Mouse (Mus musculus) c-Kit-positive CD71-negative TER-119-negative erythroid progenitor cells, embryonic 14.5 days (primary cell): Measurements from ENCODE around the gene Iqsec3.

Source experiments
- DNase-seq: peaks from one replicate; pipeline ENCODE4 v3.0.0-alpha.2; 2013; ENCODE audit warnings: low read depth

The Iqsec3 gene

DNA sequence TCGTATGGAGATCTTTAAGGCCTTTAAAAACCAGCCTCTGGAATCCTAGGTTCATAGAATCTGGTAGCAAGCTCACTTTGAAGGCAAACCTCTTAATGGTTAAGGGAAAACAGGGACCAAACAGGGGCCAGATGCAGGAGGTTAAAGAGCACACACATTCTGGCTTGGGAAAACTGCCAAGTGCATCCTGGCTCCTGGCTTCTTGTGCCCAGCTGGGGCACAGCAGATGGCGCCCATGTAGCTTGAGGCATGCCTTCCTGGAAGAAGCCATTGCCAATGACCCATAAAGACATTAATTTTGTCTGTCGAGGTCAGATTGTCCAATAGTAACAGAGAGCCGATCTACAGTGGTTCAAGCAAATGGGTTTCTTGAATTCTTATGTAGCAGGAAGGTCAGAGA, 109.5 kb downstream of the Iqsec3 start:
- DNase-seq = no peak

DNA sequence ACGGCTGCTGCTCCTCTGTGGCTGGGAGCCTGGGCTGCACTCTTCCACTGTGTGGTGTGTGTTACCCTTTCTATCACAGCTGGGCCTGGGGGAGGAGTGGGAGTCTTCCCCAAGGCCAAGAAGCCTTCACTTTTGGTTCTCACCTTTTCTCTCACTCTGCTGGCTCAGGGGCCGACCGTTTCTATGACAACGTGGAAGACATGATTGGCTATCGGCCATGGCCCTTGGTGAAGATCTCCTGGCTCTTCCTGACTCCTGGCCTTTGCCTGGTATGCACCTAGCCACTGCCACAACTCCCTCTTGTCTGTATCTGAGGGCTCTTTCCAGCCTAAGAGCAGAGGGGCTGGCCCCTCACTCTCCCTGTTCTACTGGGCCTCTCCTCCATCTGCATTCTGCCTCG, 110.4 kb downstream of the Iqsec3 start:
- DNase-seq = no peak

DNA sequence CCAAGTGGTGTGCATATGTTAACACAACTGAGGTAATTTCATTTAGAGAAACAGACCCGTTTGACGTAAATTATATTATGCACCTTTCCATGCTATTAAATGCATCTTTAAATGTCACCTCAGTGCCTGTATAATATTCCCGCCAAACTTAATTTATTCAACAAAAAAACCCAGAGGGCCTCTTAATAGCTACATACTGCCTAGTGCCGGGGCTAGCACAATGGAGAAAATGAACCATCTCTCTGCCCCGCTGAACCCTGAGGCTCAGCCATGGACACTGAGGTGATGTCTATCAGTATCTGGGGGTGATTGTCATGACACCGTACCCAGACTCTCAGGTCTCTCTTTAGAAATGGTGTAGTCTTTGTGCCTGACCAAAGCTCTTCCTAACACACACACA, 116.2 kb downstream of the Iqsec3 start:
- DNase-seq = no peak

DNA sequence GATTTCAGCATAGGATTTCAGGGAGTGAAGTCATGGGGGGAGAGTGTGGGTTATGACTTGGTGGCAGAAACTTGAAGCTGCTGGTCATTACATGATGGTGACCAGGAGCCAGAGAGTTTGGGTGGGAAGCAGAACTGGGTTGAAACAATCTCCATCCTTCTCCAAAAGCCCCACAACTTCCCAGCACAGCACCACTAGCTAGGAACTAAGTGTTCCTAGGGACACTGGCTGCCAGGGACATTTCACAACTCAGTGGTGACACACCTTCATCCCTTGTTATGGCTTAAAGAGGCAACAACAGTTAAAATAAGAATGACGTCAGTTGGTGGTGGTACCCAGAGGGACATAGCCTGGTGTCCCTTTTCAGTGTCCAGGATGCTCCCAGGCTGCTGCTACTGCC, 117.4 kb downstream of the Iqsec3 start:
- no peak for DNase-seq

DNA sequence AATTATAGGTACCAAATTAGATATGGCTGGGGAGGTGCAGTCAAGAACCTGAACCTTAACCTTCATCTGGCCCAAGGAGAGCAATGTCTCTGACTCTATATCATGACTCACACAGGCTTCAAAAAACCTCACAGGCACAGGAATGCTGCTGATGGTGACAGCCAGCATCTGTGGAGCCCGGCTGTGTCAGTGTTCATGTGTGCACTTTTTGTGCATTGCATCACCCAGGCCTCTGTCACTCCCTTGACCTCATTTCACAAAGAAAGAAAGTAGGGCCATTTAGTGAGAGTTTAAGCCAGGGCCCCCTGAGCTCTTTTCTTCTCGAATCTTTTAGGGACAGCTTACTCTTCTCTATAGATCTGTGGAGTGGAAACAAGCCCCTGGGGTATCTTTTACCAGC, 121.2 kb downstream of the Iqsec3 start:
- no peak for DNase-seq

DNA sequence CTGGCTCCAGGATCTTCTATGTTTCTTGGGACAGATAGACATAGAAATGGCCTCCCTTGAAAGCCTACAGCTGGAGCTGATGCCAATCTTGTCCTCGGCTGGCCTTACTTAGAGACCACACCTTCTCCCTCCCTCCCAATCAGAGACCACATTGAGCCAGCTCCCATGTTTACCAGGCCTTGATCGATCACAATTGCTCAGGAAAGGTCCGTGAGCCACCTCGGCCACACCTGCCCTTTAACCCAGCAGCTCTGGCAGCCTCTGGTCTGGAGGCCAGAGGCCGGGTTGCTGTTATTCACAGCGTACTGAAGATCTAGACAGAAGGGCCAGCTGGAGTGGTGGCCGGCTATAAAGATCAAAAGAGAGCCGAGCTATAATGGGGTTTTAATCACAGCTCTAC, 127.0 kb downstream of the Iqsec3 start:
- DNase-seq = no peak

DNA sequence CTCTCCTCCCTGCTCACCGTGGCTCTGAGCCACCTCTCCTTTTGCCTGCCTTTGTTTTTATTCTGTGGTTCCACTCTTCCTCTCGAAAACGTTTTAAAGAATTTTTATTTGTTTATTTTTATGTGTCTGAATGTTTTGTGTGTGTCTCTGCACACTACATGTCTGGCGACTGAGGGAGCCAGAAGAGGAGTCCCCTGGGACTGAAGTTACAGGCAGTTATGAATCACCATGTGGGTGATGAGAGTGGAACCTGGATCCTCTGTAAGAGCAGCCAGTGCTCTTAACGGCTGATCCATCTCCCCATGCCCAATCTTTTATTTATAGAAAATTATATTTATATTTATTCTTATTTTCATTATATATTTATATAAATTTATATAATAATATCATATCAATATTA, 129.1 kb downstream of the Iqsec3 start:
- no peak for DNase-seq

DNA sequence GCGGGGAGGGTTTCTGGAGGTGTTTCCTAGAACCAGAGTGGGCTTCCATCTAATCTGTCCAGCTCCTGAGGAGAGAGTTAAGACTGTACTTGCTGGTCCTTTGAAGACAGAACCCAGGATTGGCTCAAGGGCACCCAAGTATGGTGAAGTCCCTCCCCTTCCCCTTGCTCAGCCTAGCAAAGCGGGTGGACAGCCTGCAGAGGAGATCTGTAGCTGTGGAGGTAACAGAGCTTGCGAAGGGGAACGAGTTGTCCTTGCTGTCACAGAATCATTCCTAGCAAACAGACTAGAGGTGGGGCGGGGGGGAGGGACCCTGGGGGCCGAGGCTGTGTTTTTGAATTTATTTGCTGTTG, 129.7 kb downstream of the Iqsec3 start:
- DNase-seq = no peak

DNA sequence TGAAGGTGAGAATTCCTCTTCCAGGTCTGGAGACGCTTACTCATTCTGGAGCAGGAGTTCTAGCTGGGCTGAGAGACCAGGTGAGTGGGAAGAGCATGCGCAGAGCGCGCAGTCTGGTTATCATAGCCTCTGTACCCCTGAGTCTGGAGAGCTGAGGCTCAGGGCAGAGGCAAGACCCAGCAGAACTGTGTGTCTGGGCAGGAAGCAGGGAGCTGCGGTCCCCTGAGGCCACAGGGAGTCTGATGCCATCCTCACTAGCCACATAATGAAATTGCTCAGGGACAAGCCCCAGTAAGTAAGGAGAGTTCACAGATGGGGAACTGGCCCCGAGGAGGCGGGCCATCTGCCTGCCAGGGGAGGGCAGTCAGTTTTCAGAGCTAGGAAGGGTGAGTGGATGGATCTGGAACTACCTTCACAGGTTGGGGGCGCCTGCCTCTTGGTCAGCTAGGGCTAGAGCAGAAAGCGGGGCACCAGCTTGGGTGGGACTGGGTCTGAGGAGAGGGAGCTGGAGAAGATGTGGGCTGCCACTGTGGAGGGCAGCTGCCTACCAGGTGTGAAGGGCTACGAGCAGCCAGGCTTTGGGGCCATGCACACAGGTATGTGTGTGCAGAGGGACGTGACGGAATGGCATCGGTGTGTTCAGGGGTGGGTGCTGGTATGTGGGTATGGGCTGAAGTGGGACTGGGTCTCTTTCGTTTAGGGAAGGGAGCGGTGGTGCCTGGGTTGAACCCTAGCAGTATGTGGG, 130.3 kb downstream of the Iqsec3 start, which contains the start of gene Slc6a12:
Slc6a12 (plus strand) TSS at position 51 of the 745 bp plus-strand sequence.
- DNase-seq = no peak

DNA sequence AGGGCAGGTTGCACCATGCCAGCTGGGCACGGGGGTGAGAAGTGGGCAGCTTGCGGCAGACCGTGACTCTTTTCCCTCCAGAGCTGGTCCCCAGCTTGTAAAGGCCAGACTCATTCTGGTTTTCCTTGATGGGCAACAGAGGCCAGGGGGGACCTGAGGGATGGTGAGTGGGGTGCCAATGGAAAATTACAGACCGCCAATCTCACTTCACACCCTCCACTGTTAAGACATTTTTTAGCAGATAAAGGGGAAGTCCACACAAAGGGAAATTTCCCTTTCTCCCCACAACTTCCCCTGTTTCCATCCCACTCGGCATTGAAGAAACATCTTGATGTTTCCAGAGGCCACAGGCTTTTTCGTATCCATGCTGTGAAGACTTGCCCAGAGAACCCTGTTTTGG, 131.8 kb downstream of the Iqsec3 start:
- no peak for DNase-seq

DNA sequence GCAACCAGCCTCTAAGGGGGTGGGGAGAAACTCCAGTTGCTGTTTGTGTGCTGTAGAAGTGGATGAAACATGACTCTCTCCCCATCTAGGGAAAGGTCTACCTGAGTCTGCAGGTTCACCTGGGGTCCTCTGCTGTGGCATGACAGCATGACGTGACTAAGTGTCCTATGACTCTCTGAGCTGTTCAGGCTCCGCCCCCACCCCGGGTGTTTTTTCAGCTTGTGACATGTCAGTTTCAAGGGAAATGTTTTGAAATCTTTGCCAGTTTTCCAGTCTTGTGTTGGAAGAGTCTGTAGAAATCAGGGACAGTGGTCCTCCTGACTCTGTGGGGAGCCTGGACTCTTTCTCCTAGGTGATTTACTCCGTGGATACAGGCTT, 135.0 kb downstream of the Iqsec3 start:
- DNase-seq = no peak

DNA sequence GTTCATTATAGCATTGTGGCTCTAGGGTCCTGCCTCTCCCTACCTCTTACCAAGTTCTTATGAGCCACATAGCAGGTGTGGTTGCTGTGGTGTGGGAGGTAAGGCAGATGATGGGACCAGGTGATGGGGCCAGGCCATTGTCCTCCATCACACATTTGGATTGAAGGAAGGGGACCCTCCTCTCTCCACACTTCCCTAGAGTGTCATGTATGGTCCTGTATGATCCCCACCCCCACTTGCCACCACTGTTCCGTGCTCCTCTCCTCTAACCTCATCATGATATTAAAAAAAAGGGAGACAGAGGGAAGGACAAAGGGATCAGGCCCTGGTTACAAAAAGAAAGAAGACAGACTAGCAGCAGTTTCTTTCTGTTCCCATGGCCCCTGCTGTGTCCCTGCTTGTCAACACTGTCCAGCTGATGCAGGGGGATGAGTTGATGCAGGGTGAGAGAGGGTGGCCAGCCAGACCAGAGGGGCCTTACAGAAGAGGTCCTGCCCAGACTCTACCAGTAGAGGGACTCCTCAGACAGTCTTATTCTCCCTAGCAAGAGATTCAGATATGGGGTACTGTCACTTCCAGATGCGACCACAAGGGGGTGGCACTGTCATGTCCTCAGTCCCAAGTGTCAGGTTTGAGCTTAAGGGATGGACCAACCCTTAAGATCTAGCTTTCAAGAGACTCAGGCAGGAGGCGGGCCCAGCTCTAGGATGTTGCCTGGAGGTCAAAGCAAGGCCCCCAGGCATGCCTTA, 135.5 kb downstream of the Iqsec3 start:
- DNase-seq = peak; percentile 87

DNA sequence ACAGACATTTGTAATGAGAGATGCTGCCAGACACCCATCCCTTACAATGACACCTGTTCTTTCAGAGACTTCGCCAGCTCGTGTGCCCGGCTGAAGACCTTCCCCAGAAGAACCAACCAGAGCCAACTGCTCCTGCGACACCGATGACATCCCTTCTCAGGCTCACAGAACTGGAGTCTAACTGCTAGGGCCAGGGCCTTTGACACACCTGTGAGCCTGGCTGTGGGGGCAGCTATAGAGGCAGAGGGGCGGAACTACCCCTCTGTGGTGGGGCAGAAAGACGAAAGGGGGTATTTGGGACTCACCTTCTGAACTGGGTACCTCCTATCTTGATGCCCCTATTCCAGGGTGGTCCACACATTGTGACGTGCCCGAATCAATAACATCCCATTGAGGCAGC, 136.2 kb downstream of the Iqsec3 start:
- no peak for DNase-seq

DNA sequence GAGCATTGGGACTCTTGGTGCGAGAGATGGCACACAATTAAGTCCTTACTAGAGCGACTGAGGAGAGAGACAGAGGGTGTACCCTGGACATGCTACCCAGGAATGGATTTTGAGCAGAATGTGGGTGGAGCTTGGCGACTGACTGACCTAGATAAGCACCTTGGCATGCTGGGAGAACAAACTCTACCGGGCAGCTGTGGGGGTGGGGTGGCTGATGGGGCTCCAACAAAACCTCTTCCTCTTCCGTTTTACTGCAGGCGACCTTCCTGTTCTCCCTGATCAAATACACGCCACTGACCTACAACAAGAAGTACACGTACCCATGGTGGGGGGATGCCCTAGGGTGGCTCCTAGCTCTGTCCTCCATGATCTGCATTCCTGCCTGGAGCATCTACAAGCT, 136.9 kb downstream of the Iqsec3 start:
- DNase-seq = no peak

DNA sequence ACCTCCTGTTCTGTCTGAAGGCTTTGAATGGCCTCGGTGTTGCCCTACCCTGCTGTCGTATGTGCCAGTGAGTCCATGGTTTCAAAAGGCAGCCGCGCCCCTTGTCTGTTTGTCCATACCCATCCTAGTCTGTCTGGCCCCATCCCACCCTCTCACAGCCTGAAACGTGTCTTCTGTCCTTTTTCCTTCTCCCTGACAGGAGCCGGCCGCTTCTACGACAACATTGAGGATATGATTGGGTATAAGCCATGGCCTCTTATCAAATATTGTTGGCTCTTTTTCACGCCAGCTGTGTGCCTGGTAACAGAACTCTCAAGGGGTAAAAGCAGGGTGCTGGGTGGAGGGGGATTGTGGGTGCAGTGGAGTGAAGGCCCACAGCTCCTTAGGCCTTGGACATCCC, 137.6 kb downstream of the Iqsec3 start:
- no peak for DNase-seq

DNA sequence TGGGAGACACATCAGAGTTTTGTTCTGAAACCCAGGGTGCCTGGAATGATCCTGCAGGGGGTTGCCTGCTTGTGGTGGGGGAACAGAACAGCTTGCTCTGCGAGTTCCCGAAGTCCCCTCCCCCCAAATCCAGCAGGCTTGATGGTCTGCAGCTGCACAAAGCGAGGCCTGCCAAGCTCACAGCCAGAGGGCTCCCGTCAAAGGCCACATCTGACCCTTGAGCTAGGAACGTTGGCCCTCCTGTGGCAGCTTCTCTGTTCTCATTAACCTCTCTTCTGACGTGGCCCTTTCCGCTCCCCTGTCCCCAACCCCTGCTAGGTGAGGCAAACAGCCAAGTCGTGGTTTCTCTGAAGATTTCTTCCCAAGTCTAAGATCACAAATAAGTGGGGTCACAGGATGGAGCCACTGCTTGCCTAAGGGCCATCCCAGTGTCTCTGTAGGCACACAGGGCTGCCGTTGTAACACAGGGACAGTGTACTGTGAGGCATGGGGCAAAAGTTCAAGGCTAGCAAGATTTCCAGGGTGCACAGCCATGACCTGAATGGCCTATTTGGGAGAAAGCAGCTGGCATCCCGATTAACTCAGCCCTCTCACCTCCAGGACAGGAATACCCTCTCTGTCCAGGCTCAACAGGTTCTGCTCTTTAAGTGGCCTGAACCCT, 143.5 kb downstream of the Iqsec3 start:
- DNase-seq = no peak

DNA sequence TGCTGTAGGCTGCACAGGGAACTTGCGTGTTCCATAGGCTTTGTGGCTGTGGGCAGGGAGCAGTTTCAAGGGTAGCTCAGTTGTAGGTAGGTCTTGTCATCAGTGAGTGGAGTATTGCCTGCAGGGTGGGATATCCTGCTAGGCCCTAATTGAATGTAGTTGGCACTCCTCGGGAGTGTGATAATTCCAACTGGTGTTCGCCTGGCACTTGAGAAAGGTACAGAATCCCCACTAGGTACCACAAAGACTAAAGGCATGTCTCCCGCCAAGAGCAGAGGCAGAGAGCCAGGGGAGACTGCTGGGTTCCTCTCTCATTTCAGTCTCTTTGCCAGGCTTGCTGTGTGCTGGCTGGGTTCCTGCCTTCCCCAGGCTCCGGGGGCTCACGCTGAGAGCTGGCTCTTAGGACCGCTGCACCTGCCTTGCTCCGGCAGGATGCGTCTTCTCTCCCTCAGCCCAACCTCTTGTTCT, 145.0 kb downstream of the Iqsec3 start:
- DNase-seq = no peak

DNA sequence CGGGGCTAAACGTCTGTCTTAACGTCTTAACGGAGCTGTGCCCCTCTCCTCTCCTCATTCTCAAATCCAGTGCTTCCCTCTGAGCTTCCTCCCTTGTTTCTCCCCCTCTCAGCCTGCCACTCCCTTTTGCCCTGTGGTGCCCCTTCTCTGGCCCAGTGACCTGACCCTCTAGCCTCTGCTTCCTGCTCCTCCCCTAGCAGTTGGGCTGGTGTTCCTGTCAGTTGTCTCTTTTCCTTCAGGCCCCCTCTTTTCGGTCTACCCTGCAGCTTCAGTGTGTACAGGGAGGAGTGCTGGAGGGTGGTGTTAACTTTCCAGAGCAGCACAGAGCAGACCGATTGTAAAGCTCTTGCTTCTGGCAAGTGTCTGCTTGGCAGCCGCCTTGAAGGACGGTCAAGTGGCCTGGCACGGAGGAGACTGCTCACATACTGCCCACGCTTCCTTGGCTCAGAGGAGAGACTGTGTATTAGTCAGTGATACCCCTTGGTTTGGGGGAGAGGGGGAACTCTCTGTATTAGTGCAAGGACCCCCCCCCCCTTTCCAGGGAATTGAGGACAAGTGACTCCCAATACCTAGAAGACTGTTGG, 146.9 kb downstream of the Iqsec3 start:
- DNase-seq = no peak

DNA sequence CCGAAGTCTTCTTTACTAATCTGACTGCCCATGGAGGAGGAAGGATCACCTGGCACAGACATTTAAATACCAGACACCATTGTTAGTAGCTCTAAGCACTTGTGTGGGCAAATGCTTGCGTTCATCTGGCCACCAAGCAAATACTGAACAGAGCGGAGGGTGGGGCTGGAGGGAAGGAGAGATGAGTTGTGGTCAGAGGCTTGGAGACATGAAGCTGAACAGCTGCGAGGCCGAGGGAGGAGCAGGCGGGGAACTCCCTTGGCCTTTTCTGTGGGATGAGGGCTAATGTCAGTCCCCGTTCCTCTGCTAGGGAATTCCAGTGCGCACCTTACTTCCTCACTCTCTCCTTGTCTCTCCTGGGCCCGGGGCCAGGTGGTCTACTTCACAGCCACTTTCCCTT, 147.7 kb downstream of the Iqsec3 start:
- no peak for DNase-seq

DNA sequence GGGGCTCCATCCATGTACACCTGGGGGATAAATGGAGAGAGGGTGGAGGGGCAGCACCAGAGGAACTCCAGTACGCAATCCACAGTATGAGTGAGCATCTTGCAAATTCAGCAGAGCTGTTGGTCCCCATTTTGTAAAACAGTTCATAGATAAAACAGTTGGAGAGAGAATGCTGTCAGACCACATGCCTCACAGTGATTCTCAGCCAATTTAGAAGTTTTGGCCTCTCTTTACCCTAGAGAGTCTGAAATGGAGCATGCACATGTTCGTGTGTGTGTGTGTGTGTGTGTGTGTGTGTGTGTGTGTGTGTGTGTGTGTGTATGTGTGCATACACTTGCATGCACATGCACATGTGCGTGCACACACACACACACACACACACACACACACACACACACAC, 148.2 kb downstream of the Iqsec3 start:
- no peak for DNase-seq
